Mouse (Mus musculus) cerebellum, postnatal 4 days (tissue): ENCODE results near the gene Eif2b2.

Experiments
- DNase-seq, 2 experiments: peaks; one replicate each; pipeline ENCODE4 v3.0.0; 2022; ENCODE audit warnings: low spot score in 2 of 2, mixed read lengths in 1 of 2

The Eif2b2 gene

GRCm38 (mm10) chr12:85193923-85194622 is 25.2 kb upstream of the Eif2b2 start:
- no peak for DNase-seq

DNA sequence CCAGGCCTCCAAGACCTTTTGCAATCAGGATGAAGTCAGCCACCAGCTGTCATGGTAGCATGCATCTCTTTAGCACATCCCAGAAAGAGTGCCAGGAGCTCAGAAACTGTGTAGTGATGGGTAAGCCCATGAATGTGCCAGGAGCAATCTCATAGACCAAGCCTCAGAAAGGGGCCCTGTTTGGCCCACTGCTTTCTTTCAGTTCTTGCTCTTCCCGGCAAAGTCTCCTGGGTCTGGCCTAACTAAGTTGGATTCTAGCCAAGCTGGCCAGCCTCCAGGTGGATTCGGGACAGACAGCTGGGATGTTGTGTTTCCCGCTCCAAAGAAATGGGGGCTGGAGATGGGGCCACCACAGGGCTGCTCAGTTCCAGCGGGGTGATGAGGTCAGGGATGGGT is 24.7 kb upstream of the Eif2b2 start:
- peak; percentile 73 to 94 for DNase-seq

DNA sequence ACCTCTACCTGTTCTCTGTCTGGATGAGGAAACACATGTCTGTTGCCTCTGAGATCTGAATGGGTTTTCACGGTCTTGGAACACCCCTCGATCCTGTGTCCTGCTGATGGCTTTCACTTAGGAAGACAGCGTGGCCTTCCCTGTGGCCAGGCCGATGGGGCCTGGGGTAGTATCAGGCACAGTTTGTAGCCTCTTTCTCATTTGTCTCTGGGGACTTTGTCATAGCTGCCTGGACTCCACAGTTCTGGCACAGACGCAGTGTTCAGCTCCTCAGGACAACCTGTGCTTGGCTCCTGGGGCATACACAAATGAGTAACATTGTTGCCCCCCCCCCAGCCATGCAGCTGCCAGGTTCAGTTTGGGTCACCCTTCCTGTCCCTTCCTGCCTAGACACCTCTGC is 24.2 kb upstream of the Eif2b2 start:
- no peak for DNase-seq

- DNase-seq = no peak
These were observed 23.1 kb upstream of the Eif2b2 start for GRCm38 (mm10) chr12:85196191-85196590.

DNA sequence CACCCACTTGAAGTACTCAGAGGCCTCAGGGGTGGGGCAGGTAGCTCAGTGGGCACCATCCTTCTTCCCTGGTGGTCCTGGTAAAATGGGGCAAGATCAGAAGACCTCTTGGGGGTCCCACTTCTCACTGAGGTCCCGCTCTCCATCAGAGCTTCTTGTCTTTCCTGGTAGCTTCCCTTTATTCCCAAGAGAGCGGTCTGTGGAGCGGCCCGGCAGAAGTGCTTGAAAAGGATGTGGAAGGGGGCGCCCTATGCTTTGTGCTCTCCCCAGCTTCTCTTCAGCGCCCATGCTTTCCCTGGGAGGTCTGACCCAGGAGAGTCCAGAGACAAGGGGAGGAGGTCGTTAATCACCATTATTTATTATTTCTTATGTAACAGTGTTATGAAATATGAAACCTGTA is 21.9 kb upstream of the Eif2b2 start:
- no peak for DNase-seq

DNA sequence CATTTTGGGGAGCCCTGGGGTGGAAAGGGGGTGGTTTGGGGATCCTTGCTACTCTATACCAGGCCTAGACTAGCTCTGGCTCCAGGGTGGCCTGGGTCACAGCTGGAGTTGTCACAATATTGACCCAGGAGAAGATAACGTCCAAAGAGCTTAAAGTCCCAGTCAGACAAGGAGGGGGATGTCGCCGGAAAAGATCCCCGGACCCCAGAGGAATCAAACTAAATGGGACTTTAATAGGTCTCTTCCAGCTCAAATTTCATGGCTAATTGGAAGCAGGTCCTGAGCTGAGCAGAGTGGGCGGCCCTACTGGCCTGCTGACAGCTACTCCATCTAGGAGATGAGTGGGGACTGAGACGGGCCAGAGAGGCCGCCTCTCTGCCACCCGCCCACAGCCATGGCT is 21.3 kb upstream of the Eif2b2 start:
- DNase-seq = no peak

GRCm38 (mm10) chr12:85199954-85200353 is 19.3 kb upstream of the Eif2b2 start:
- no peak for DNase-seq

DNA sequence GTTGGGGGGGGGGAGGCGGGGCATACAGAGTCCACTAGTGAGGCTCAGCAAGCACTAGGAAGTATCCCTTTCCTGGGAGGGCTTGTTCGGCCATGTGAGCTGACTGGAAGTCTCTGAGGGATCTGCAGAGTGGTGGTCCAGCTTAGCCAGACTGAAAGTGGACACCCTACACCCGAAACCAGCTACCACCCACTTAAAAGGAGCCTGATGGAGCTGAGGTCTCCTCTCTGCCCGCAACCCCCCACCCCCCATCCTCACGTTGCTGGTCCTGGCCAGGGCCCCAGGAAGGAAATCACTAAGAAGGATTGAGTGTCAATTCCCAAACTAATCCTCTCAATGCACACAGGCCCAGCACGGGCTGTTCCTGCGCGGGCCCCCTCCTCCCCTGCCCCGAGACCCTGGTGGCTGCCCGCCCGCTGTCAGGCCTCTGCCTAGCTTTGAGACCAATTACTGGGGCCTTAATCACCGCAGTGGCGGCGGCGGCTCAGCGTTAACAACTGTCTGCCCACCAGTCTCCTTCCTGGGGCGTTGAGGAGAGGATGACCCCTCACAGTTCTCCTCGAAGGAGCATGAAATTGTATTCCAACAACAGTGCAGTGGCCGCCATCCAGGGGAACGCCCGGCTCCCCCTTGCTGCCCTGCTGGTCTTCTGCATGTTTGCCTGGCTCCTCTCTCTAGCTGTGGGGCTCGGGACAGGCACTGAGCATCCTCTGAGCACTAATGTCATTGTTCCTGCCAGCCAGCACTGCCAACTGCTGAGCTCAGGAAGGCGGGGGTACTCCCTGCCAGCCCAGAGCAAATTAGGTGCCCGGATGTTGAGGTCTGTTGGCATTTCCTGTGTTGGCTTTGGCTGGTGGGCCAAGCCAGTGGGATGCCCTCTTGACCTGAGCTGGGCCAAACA is 18.1 kb upstream of the Eif2b2 start:
- peak in 1 of 2 experiments; percentile 49 for DNase-seq

DNA sequence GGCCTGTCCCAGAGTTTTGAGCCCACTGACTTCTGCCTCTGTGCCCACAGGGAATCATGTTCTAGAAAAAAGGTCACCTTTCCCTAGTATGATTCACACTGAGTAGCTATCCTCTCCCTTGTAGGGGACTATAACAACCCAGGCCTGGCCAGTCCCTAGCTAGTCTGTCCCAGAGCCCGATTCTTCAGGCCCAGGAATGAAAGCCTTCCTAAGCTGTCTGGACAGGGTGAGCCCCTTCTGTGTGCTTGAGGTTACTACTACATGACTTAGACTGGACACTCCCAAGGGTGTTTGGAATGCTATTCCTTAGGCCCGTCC is 17.5 kb upstream of the Eif2b2 start:
- no peak for DNase-seq

DNA sequence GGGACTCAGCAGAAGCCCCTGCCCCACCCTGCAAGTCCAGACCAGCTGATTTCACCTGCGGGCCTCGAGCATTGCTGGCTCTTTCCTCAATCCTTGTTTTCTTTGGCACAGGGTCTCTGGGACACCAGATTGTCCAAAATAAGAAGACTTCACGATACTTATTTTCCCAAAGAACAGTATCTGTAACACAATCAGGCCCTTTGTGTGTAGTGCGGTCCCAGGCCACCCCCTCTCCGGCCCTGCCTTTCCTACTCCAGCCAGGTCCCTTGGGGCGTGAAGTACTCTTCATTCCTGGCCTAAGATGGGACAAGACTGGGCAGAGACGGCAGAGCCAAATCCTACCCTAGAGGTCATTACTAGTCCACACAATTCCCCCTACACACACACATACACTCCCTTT is 17.1 kb upstream of the Eif2b2 start:
- no peak for DNase-seq

DNA sequence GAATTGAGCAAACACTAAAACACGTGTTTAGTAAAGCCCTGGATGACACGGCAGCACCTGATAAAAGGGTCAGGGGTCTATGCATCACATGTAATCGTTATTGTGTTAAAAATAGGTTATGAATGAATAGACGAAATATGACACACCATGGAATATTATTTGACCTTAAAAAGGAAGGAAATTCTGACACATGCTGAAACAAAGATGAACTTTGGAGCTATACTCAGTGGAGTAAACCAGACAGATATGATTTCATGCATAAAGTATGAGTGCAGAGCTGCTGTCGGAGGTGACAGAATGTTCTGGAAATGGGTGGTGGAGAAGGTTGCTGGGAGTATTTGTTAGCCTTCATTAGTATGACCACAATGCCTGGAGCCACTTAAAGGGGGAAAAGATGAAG is 15.6 kb upstream of the Eif2b2 start:
- no peak for DNase-seq

GRCm38 (mm10) chr12:85204105-85204504 is 15.2 kb upstream of the Eif2b2 start:
- no peak for DNase-seq

GRCm38 (mm10) chr12:85205425-85205824 is 13.9 kb upstream of the Eif2b2 start:
- DNase-seq = no peak

GRCm38 (mm10) chr12:85208687-85209199 is 10.5 kb upstream of the Eif2b2 start:
- no peak for DNase-seq

DNA sequence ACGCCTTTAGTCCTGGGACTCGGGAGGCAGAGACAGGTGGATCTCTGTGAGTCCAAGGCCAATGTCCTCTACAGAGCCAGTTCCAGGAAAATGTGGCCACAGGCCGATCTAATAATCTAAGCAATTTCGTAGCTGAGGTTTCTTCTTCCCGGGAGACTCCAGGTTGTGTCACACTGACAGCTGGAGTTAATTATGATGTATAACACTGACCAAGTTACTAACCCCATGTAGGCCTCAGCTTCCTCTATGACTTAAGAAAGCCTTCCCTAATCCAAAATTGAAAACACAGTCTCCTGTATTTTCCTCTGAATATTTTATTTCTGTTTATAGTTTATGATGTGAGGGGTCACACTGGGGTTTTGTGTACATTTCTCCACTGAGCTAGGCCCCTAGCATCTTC is 4.2 kb upstream of the Eif2b2 start:
- DNase-seq = no peak

DNA sequence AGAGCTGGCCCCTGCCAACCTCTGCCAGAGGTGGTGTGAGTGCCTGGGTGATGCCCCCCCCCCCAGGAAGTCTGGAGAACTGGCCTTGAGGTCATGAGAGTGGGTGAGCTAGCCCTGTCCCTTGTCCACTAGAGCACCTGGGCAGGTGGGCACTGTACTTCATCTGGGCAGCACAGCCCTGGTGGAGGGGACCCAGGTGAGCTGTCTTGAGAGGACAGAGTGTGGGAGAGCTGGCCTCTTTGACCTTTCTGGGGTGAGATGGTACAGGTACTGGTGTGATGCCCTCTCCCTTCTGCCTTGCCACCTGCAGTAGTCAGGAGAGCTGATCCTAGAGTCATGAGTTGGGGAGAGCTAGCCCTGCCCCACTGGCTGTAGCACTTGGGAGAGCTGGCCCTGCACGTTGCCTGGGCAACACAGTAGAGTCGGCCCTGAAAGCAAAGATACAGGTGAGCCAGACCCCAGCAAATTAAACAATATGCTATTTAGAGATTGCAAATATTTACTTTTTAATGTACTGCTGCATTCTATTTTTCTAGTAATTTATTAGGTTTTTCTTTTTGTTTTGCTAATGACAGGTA is 1.5 kb upstream of the Eif2b2 start:
- no peak for DNase-seq

GRCm38 (mm10) chr12:85219905-85220290 is 617 bp downstream of the Eif2b2 start:
- DNase-seq = no peak

DNA sequence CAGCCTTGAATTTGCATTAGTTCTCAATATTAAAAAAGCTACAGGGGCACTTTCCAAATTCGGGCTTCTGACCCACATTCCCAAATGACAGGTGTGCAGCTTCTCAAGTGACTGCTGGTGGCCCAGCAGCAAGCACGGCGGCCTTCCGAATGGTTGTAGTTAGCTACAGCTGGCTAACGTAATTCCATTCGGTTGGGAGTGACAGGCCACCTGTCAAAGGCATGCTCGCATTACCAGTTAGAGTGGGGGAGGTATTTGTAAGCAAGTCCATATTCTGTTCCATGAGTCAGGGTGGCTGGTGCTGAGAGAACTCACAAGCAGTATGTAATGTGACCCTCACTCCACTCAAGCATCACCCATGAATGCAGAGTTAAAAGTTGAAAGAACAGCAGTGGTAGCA is 7.9 kb downstream of the Eif2b2 start:
- no peak for DNase-seq

DNA sequence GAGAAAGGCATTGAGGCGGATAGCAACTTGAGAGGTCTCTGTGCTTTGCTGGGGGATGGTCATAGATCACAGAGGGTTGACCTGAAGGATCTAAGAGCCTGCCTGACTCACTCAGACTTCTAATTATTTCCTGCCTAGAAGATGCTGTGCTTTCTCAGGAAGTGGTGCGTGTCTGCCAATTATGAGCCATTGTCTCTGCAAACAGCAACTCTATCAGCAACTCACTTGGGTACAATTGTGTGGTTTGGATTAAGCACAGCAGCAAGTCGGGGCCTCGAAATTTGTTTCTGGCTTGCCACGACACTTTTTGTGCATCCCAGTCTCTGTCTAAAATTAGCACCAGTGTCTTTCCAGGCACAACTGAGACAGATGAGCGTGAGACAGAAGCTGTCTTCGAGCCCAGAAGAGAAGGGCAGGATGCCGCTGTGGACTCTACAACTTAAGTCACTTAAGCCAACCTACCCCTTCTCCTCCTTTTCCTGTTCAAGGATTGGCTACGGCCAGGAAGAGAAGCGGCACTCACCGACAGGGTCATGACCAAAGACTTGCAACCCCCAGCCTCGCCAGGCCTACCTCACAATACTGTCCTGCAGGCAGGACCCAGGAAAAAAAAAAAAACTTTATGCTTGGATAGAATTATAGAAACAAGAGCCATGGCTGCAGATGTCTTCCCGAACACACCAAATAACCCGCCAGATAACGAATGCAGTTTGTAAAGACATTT is 8.8 kb downstream of the Eif2b2 start:
- DNase-seq = no peak

GRCm38 (mm10) chr12:85233376-85234358 is 14.4 kb downstream of the Eif2b2 start:
- DNase-seq = no peak

DNA sequence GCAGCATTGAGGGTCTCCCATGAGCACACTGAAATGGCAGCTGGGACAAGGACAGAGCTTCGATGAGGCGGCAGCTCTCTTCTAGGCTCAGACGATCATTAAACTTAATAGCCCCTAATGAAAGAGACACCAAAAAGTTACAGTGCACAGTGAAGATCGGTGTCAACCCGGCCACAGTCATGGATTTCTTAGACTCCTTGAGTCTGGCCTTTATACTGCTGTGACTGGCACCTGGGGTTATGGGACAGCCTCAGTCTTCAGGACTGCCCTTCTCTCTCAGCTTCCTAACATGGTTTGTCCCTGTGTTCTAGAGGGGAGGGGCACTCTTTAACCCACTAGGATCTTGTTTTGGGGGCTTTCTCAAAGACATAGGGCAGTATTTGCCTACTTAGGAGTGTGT is 18.3 kb downstream of the Eif2b2 start:
- DNase-seq = no peak
